Mouse (Mus musculus): ENCODE measurements around the gene Snx21. TPM values are rescaled to one million over a fixed set of nuclear protein-coding genes. Genes with fewer than 3 reads are reported as not detected.

The Snx21 gene
- polyA plus RNA-seq, 1 experiment, result 19.5 TPM

DNA sequence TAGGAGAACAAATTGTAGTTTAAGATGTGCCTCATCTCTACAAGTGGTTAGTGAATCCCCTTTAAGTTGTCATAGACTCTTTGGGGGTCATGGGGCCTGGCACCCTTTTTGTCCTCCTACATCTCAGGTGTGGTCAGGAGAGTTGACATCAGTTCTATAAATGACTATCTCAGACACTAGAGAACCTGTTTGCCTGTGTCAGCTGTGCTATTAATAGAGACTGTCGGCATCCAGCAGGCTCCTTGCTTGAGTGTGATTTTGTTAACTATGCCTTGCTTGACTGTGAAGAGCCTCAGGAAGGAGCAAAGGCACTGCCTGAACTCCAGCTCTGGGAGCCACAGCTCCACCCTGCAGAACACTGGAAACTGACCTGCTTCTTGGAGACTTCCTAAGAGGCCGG is 30.8 kb upstream of the Snx21 start:
- no peak overlapping the region for H3ac ChIP-seq (ENCODE audit: control insufficient read depth, insufficient read length, low read depth)
- H3K4me3 ChIP-seq (ENCODE audit: insufficient read depth, poor library complexity, severe bottlenecking), result no peak overlapping the region
- TF ChIP-seq CEBPB (IDR thresholded peaks at IDR 0.05; ENCODE audit: low read depth) (no peak), FOSL1 (IDR thresholded peaks at IDR 0.05; ENCODE audit: insufficient read depth, low read length, poor library complexity, severe bottlenecking) (no peak), MAX (IDR thresholded peaks at IDR 0.05) (no peak), MYOG (IDR thresholded peaks at IDR 0.05; ENCODE audit: control insufficient read depth, extremely low read depth, insufficient read length) (no peak)
- H3K36me3 ChIP-seq (ENCODE audit: control insufficient read depth, insufficient read depth), result peaks cover 89% of the 10 kb centered on the region
- peaks cover 14% of the 10 kb centered on the region for H3K79me3 ChIP-seq (ENCODE audit: low read depth)
- peaks cover 24% of the 10 kb centered on the region for H3K79me2 ChIP-seq (ENCODE audit: control insufficient read depth, insufficient read depth)
- no peaks in the 10 kb centered on the region for H3K27me3 ChIP-seq (ENCODE audit: control insufficient read depth, insufficient read depth, insufficient read length)

DNA sequence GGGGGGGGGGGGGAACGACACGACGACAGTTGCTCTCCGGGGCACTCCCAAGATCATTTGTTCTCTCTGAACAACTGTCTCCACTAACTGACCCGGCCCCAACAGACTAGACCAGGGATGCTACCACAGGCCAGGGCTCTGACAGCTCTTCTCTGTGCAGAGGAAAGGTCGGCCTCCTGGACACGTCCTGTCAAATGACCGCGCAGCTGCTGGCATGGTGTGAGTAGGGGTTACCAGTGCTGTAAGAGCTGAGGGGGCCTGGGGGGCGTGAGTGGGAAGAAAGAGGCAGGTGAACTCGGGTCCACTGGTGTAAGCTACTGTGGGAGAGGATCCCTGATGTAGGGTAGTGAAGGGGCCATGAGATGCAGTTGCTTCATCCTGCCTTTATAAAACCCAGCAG is 27.8 kb upstream of the Snx21 start:
- H3K27me3 ChIP-seq (ENCODE audit: control insufficient read depth, insufficient read depth, insufficient read length), result no peaks in the 10 kb centered on the region
- peaks cover 93% of the 10 kb centered on the region for H3K36me3 ChIP-seq (ENCODE audit: control insufficient read depth, insufficient read depth)
- no peak for TF ChIP-seq MYOG (IDR thresholded peaks at IDR 0.05; ENCODE audit: control insufficient read depth, extremely low read depth, insufficient read length)
- no peak for TF ChIP-seq CEBPB (IDR thresholded peaks at IDR 0.05; ENCODE audit: low read depth)
- TF ChIP-seq MAX (IDR thresholded peaks at IDR 0.05), result no peak
- no peak for TF ChIP-seq USF1 (IDR thresholded peaks at IDR 0.05; ENCODE audit: low read depth)
- no peak for TF ChIP-seq CTCF (IDR thresholded peaks at IDR 0.05; ENCODE audit: control insufficient read depth, insufficient read depth, insufficient read length)
- TF ChIP-seq FOSL1 (IDR thresholded peaks at IDR 0.05; ENCODE audit: insufficient read depth, low read length, poor library complexity, severe bottlenecking), result no peak
- no peak for TF ChIP-seq MYOD1 (IDR thresholded peaks at IDR 0.05; ENCODE audit: control insufficient read depth, insufficient read length, low read depth)
- no peaks in the 10 kb centered on the region for H3K79me2 ChIP-seq (ENCODE audit: control insufficient read depth, insufficient read depth)
- H3ac ChIP-seq (ENCODE audit: control insufficient read depth, insufficient read length, low read depth), result no peak overlapping the region
- no peak overlapping the region for H3K4me3 ChIP-seq (ENCODE audit: insufficient read depth, poor library complexity, severe bottlenecking)
- H3K79me3 ChIP-seq (ENCODE audit: low read depth), result no peaks in the 10 kb centered on the region

DNA sequence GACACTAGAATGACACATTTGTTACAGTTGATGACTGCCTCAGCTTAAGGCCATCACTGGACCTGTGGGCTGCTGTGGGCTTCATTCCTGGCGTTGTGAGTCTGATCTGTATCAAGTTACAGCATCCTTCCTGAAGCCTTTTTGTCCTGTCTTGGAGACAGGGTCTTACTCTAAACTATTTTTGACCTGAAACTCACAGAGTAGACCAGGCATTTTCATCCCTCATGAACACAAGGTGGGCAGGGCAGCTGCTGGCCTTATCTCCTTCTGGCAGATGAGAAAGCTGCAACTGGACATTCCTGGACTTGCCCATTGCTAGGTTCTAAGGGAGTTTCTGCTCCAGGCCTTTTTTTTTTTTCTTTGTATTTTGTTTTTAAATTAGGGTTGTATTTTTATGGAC is 26.9 kb upstream of the Snx21 start:
- no peak overlapping the region for H3ac ChIP-seq (ENCODE audit: control insufficient read depth, insufficient read length, low read depth)
- no peaks in the 10 kb centered on the region for H3K27me3 ChIP-seq (ENCODE audit: control insufficient read depth, insufficient read depth, insufficient read length)
- no peaks in the 10 kb centered on the region for H3K79me3 ChIP-seq (ENCODE audit: low read depth)
- H3K79me2 ChIP-seq (ENCODE audit: control insufficient read depth, insufficient read depth), result no peaks in the 10 kb centered on the region
- no peak overlapping the region for H3K4me3 ChIP-seq (ENCODE audit: insufficient read depth, poor library complexity, severe bottlenecking)
- TF ChIP-seq CEBPB (IDR thresholded peaks at IDR 0.05; ENCODE audit: low read depth) (no peak), USF1 (IDR thresholded peaks at IDR 0.05; ENCODE audit: low read depth) (no peak), CTCF (IDR thresholded peaks at IDR 0.05; ENCODE audit: control insufficient read depth, insufficient read depth, insufficient read length) (no peak), FOSL1 (IDR thresholded peaks at IDR 0.05; ENCODE audit: insufficient read depth, low read length, poor library complexity, severe bottlenecking) (no peak), MAX (IDR thresholded peaks at IDR 0.05) (no peak), MYOD1 (IDR thresholded peaks at IDR 0.05; ENCODE audit: control insufficient read depth, insufficient read length, low read depth) (no peak), MYOG (IDR thresholded peaks at IDR 0.05; ENCODE audit: control insufficient read depth, extremely low read depth, insufficient read length) (no peak)
- peaks cover 92% of the 10 kb centered on the region for H3K36me3 ChIP-seq (ENCODE audit: control insufficient read depth, insufficient read depth)

DNA sequence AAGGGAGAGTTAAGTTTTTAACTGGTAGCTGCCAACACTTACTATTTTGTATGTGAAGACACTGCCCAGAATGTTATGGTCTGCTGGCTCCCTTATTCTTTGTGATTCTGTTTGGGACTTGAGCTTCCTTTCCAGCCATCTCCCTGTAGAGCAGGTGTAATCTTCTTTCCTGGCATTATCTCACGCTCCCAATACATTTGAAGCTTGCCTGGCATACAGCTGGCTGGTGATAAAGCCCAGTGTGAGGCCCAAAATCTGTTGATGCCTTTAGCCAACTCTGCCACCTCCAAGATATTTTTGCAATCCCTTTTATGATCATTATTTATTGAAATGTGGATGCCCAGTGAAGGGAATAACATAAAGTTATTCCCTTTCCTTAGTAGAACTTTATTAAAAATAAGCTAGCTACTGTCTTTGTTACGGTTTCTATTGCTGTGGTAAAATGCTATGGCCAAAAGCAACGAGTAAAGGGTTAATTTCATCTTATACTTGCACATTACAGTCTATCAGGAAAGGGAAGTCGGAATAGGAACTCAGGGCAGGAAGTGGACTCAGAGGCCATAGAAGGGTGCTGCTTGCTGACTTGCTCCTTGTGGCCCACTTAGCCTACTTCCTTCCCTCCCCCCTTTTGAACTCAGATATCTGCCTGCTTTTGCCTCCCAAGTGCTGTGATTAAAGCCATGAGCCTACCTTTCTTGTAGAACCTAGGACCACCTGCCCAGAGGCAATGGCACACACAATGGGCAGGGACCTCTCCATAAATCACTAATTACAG is 25.4 kb upstream of the Snx21 start:
- TF ChIP-seq CEBPB (IDR thresholded peaks at IDR 0.05; ENCODE audit: low read depth), result no peak
- TF ChIP-seq MYOD1 (IDR thresholded peaks at IDR 0.05; ENCODE audit: control insufficient read depth, insufficient read length, low read depth), result no peak
- TF ChIP-seq FOSL1 (IDR thresholded peaks at IDR 0.05; ENCODE audit: insufficient read depth, low read length, poor library complexity, severe bottlenecking), result no peak
- TF ChIP-seq MYOG (IDR thresholded peaks at IDR 0.05; ENCODE audit: control insufficient read depth, extremely low read depth, insufficient read length), result no peak
- TF ChIP-seq USF1 (IDR thresholded peaks at IDR 0.05; ENCODE audit: low read depth), result no peak
- TF ChIP-seq CTCF (IDR thresholded peaks at IDR 0.05; ENCODE audit: control insufficient read depth, insufficient read depth, insufficient read length), result no peak
- no peak for TF ChIP-seq MAX (IDR thresholded peaks at IDR 0.05)
- Histone ChIP-seq H3ac (ENCODE audit: control insufficient read depth, insufficient read length, low read depth) (no peak overlapping the region), H3K4me3 (ENCODE audit: insufficient read depth, poor library complexity, severe bottlenecking) (no peak overlapping the region), H3K36me3 (ENCODE audit: control insufficient read depth, insufficient read depth) (peaks cover 85% of the 10 kb centered on the region), H3K79me2 (ENCODE audit: control insufficient read depth, insufficient read depth) (no peaks in the 10 kb centered on the region), H3K27me3 (ENCODE audit: control insufficient read depth, insufficient read depth, insufficient read length) (no peaks in the 10 kb centered on the region), H3K79me3 (ENCODE audit: low read depth) (no peaks in the 10 kb centered on the region)

DNA sequence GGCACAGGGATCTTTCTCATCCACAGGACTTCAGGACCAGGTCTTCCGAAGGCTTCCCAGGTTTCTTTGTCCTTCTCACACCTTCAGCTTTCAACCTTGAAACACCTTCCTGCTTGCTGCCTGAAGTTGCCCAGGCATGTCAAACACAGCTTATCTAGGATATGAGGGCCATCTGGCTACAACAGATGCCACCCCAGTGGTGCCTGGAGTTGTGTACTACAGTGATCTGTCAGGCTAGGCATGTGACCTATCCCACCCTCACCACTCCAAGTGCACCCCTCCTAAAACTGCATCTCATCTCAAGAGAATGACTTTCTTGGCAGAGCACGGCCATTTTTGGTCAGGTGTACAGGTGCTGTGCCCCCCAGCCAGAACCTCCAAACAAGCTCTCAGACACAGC is 24.1 kb upstream of the Snx21 start:
- Histone ChIP-seq H3K4me3 (ENCODE audit: insufficient read depth, poor library complexity, severe bottlenecking) (no peak overlapping the region), H3K27me3 (ENCODE audit: control insufficient read depth, insufficient read depth, insufficient read length) (no peaks in the 10 kb centered on the region), H3K79me2 (ENCODE audit: control insufficient read depth, insufficient read depth) (no peaks in the 10 kb centered on the region), H3ac (ENCODE audit: control insufficient read depth, insufficient read length, low read depth) (no peak overlapping the region), H3K79me3 (ENCODE audit: low read depth) (no peaks in the 10 kb centered on the region), H3K36me3 (ENCODE audit: control insufficient read depth, insufficient read depth) (peaks cover 85% of the 10 kb centered on the region)
- no peak for TF ChIP-seq MYOG (IDR thresholded peaks at IDR 0.05; ENCODE audit: control insufficient read depth, extremely low read depth, insufficient read length)
- TF ChIP-seq MAX (IDR thresholded peaks at IDR 0.05), result no peak
- TF ChIP-seq CTCF (IDR thresholded peaks at IDR 0.05; ENCODE audit: control insufficient read depth, insufficient read depth, insufficient read length), result no peak
- no peak for TF ChIP-seq USF1 (IDR thresholded peaks at IDR 0.05; ENCODE audit: low read depth)
- no peak for TF ChIP-seq FOSL1 (IDR thresholded peaks at IDR 0.05; ENCODE audit: insufficient read depth, low read length, poor library complexity, severe bottlenecking)
- no peak for TF ChIP-seq MYOD1 (IDR thresholded peaks at IDR 0.05; ENCODE audit: control insufficient read depth, insufficient read length, low read depth)
- no peak for TF ChIP-seq CEBPB (IDR thresholded peaks at IDR 0.05; ENCODE audit: low read depth)
